Mouse (Mus musculus) stomach, postnatal 0 days (tissue): ENCODE measurements around the gene Snap47.

Experiments
- CTCF ChIP-seq: IDR thresholded peaks from 2 replicates; pipeline ENCODE4 v1.5.1; 2016; ENCODE audit warnings: antibody characterized with exemption, low read depth, mild to moderate bottlenecking, moderate library complexity
- EP300 ChIP-seq: optimal IDR thresholded peaks from 2 replicates; pipeline ENCODE3; 2016; ENCODE audit warnings: antibody characterized with exemption

DNA sequence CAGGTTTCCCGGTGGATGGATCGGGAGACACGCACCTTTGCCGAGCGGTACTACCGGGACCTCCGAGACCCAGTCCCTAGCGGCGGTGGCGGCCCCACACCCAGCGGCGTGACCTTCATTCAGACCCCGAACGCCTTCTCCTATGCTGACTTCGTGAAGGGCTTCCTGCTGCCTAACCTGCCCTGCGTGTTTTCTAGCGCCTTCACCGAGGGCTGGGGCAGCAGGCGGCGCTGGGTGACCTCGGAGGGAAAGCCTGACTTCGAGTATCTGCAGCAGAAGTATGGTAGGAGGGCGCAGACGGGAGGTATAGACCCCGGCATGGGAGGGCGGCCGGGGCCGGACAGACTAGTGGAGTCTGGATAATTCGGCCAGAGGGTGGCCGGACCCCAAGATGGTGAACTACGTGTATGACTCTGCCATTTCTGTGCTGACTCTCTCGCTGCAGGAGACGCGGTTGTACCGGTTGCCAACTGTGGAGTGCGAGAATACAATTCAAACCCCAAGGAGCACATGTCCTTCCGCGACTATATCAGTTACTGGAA lies 685 bp downstream of the Snap47 start:
- TF ChIP-seq CTCF = peak; percentile 56
- no peak for TF ChIP-seq EP300
